Mouse (Mus musculus): ENCODE measurements at regions not wholly inside any gene's neighbourhood (a gene's known extent, or its start where the extent isn't known, plus 50 kb on each side); places are given as distances from the start of the nearest gene placed in this dataset.

DNA sequence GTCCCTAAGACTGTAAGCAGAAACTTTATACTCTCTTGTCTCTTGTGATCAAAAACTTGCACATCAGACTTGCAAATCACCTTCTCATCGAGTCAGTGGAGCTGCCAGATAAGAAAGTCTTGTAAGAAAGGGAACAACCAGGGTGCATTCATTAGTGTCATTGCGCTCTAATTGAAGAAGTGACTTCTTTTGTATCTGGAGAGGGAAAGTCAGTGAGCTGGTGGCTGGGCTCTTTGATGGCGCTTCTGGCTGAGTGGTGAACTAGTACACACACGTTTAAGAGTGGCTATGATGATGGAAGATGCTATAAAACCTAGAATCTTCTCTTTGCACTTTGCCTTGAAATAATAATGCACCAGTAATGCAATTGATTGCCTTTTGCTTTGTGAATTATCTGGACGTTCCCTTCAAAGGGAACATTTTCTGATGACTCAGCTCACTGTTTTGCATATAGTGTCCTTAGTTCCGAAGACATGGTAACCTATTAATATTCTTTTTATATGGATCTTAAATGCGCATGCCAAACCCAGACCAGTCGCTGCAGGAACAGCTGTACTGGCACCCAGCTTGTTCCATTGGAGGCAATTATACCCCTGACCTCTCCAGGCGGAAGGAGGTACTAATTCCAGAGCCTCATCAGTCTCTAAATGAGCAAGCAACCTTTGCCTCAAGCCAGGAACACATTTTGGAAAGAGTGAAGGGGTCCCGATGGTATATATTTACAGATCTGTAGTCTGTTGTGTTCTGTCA lies 147.3 kb upstream of the Cdh6 start:
- H3K9me3 ChIP-seq (ENCODE audit: control insufficient read depth, low read length), result no peaks in the 10 kb centered on the region
- no peaks in the 10 kb centered on the region for H3K4me1 ChIP-seq (replicated peaks; ENCODE audit: control insufficient read depth, insufficient read depth, low read length)
- H3K9ac ChIP-seq (ENCODE audit: low read length), result no peak overlapping the region
- no peak for ATAC-seq (ENCODE audit: low read depth)
- 73% methylated on average over 10 of the region's 10 CpGs for WGBS
- H3K4me3 ChIP-seq (ENCODE audit: low read length), result no peak overlapping the region
- H3K36me3 ChIP-seq (ENCODE audit: control insufficient read depth, insufficient read depth, low read length), result no peaks in the 10 kb centered on the region
- H3K4me2 ChIP-seq (ENCODE audit: low read depth, low read length), result no peak overlapping the region
- H3K27me3 ChIP-seq (ENCODE audit: control insufficient read depth, insufficient read depth, low read depth, low read length), result no peaks in the 10 kb centered on the region
- H3K27ac ChIP-seq (ENCODE audit: low read length), result no peak overlapping the region

DNA sequence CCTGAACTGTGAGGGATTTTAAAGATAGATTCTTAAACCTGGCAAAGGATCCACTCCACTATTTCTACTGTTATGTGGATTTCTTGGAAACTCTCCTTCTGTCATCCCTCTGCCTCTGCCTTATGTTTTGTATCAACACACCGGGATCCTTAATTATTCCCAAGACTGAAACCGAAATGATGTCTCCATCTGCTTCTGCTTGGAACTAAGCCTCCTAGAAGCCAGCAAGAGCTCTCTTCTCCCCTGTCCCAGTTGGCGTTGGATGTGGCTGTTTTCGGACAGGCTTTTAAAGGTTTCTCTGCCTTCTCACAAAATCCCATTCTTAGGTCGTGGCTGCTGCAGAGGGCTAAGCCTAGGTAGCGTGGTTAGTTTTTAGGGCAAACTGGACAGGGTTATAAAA lies 131.1 kb upstream of the Cdh6 start:
- Histone ChIP-seq H3K4me1 (replicated peaks; ENCODE audit: control insufficient read depth, insufficient read depth, low read length) (no peaks in the 10 kb centered on the region), H3K4me2 (ENCODE audit: low read depth, low read length) (no peak overlapping the region), H3K36me3 (ENCODE audit: control insufficient read depth, insufficient read depth, low read length) (no peaks in the 10 kb centered on the region), H3K9ac (ENCODE audit: low read length) (no peak overlapping the region), H3K9me3 (ENCODE audit: control insufficient read depth, low read length) (no peaks in the 10 kb centered on the region), H3K4me3 (ENCODE audit: low read length) (no peak overlapping the region), H3K27ac (ENCODE audit: low read length) (no peak overlapping the region), H3K27me3 (ENCODE audit: control insufficient read depth, insufficient read depth, low read depth, low read length) (no peaks in the 10 kb centered on the region)
- 79% methylated on average over 6 of the region's 6 CpGs for WGBS
- ATAC-seq (ENCODE audit: low read depth), result no peak

DNA sequence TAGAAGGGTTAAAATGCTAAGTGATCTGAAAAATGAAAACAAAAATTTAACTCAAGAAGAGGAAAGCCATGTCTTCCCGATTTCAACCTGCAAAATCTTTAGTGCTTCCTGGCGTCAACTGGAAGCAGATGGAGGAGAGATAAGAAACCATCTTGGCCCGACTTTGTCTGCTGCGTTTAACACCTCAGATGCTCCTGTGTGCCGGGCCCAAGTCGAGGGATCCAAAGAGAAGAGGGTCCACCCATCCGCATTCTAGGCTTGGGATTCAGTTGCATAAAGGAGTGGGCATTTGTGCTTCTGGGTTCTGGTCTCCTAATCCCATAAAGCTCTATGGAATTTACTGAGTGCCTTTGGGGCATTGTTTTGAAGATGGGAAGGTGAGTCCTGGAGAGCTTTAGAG lies 130.0 kb upstream of the Cdh6 start:
- Histone ChIP-seq H3K4me1 (replicated peaks; ENCODE audit: control insufficient read depth, insufficient read depth, low read length) (no peaks in the 10 kb centered on the region), H3K9ac (ENCODE audit: low read length) (no peak overlapping the region), H3K4me2 (ENCODE audit: low read depth, low read length) (no peak overlapping the region), H3K9me3 (ENCODE audit: control insufficient read depth, low read length) (no peaks in the 10 kb centered on the region), H3K27me3 (ENCODE audit: control insufficient read depth, insufficient read depth, low read depth, low read length) (no peaks in the 10 kb centered on the region), H3K4me3 (ENCODE audit: low read length) (no peak overlapping the region), H3K27ac (ENCODE audit: low read length) (no peak overlapping the region), H3K36me3 (ENCODE audit: control insufficient read depth, insufficient read depth, low read length) (no peaks in the 10 kb centered on the region)
- 70% methylated on average over 7 of the region's 7 CpGs for WGBS
- ATAC-seq (ENCODE audit: low read depth), result no peak

DNA sequence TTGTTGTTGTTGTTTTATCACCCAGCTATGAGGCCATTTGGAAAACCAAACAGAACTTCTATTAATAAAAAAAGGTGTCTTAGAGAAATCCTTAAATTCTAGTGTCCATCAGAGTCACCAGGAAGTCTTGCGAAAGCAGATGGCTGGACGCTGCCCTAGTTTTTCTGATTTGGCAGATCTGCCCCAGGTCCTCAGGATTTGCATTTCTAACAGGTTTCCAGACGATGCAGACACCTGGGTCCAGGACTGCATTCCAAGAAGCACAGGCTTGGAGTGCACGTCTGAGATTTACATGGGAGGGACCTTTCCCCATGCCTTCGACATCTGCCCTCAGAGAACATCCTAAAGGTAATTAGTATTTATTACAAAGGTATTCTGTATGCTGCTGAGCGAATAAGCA lies 129.2 kb upstream of the Cdh6 start:
- no peak overlapping the region for H3K4me3 ChIP-seq (ENCODE audit: low read length)
- no peaks in the 10 kb centered on the region for H3K27me3 ChIP-seq (ENCODE audit: control insufficient read depth, insufficient read depth, low read depth, low read length)
- no peak for ATAC-seq (ENCODE audit: low read depth)
- H3K36me3 ChIP-seq (ENCODE audit: control insufficient read depth, insufficient read depth, low read length), result no peaks in the 10 kb centered on the region
- H3K9ac ChIP-seq (ENCODE audit: low read length), result no peak overlapping the region
- H3K4me2 ChIP-seq (ENCODE audit: low read depth, low read length), result no peak overlapping the region
- whole genome bisulfite sequencing, result 81% methylated on average over 6 of the region's 6 CpGs
- H3K9me3 ChIP-seq (ENCODE audit: control insufficient read depth, low read length), result no peaks in the 10 kb centered on the region
- H3K4me1 ChIP-seq (replicated peaks; ENCODE audit: control insufficient read depth, insufficient read depth, low read length), result no peaks in the 10 kb centered on the region
- no peak overlapping the region for H3K27ac ChIP-seq (ENCODE audit: low read length)

DNA sequence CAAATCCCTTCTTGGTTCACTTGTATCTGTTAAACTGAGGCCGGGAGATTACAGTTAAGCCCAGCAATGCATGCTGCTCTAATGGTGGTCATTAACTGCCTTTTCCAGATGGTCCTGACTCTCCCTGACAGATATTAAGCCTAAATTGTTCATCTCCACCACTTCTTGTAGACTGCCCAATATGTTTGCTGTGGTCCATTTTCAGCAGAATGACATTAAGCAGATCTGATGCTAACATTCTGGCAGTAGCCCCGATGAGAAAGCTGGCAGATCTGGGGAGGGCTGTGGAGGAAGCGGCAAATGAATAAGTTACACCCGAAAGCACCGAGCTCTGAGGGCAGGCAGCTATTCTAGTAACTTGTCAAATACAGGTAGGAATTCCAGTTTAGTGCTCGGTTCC lies 123.5 kb upstream of the Cdh6 start:
- Histone ChIP-seq H3K4me1 (replicated peaks; ENCODE audit: control insufficient read depth, insufficient read depth, low read length) (no peaks in the 10 kb centered on the region), H3K27ac (ENCODE audit: low read length) (no peak overlapping the region), H3K4me3 (ENCODE audit: low read length) (no peak overlapping the region), H3K36me3 (ENCODE audit: control insufficient read depth, insufficient read depth, low read length) (no peaks in the 10 kb centered on the region), H3K4me2 (ENCODE audit: low read depth, low read length) (no peak overlapping the region), H3K9ac (ENCODE audit: low read length) (no peak overlapping the region), H3K27me3 (ENCODE audit: control insufficient read depth, insufficient read depth, low read depth, low read length) (no peaks in the 10 kb centered on the region), H3K9me3 (ENCODE audit: control insufficient read depth, low read length) (no peaks in the 10 kb centered on the region)
- 59% methylated on average over 6 of the region's 6 CpGs for WGBS
- no peak for ATAC-seq (ENCODE audit: low read depth)

DNA sequence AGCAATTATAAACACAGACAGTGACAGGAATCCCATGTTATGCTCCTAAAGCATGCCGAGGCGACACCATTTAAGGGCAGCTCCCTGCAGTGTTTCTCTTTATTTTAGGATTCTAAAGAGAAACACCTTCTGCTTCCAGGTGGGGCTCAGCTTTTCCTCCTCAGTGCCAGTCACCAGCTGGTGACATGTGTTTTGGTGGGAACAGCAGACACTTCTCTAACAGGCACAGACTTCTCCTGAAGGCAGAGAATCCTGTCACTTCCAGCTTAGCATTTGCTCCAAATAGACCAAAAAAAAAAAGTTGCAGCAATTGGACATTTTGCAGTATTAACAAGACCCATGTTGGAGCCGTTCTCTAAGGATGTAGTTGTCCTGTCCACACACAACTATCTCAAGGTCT lies 115.6 kb upstream of the Cdh6 start:
- no peak overlapping the region for H3K4me2 ChIP-seq (ENCODE audit: low read depth, low read length)
- H3K4me1 ChIP-seq (replicated peaks; ENCODE audit: control insufficient read depth, insufficient read depth, low read length), result no peaks in the 10 kb centered on the region; the same call in 1 of the 2 replicates
- 64% methylated on average over 3 of the region's 3 CpGs for WGBS
- no peaks in the 10 kb centered on the region for H3K36me3 ChIP-seq (ENCODE audit: control insufficient read depth, insufficient read depth, low read length)
- no peak overlapping the region for H3K4me3 ChIP-seq (ENCODE audit: low read length)
- no peak overlapping the region for H3K27ac ChIP-seq (ENCODE audit: low read length)
- ATAC-seq (ENCODE audit: low read depth), result no peak
- H3K27me3 ChIP-seq (ENCODE audit: control insufficient read depth, insufficient read depth, low read depth, low read length), result no peaks in the 10 kb centered on the region
- H3K9me3 ChIP-seq (ENCODE audit: control insufficient read depth, low read length), result no peaks in the 10 kb centered on the region
- no peak overlapping the region for H3K9ac ChIP-seq (ENCODE audit: low read length)

DNA sequence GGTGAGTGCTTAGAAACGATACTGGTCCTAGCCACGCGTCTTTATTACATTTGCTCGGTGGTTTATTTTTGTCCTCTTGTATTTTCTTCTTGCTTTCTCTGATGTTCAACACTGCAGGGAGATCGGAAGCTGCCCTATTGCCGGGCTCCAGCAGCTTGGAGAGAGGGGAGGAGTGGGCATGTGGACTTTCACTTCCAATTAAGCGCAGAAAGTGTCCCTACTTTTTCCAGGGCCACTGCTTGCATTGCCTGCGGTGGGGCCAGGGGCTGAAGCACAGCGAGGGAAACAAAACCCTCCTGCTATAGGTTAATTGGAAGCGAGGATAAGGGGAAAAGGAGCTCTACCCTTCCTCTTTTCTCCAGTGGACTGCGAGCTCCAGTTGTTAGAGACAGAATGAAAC lies 114.4 kb upstream of the Cdh6 start:
- Histone ChIP-seq H3K4me2 (ENCODE audit: low read depth, low read length) (no peak overlapping the region), H3K9me3 (ENCODE audit: control insufficient read depth, low read length) (no peaks in the 10 kb centered on the region)
- no peak for ATAC-seq (ENCODE audit: low read depth)

DNA sequence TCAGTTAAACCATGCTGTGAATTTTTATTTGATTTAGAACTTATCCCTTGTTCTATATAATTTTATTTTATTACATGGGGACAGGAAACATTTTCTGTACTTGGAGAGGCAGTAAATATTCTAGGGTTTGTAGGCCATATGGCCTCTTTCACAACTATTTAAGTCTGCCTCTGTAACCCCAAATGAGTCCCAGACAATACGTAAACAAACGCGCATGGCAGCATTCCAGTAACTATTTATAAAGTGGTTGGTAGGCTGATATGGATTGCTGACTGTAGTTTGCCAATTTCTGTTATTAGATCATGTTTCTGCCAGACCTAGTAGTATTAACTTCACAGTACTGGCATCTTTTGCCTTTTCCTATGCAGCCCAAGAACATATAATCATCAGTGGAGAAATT lies 111.9 kb upstream of the Cdh6 start:
- no peak overlapping the region for H3K9ac ChIP-seq (ENCODE audit: low read length)
- H3K27ac ChIP-seq (ENCODE audit: low read length), result no peak overlapping the region
- H3K4me1 ChIP-seq (replicated peaks; ENCODE audit: control insufficient read depth, insufficient read depth, low read length), result no peaks in the 10 kb centered on the region; the same call in 1 of the 2 replicates
- no peak overlapping the region for H3K4me3 ChIP-seq (ENCODE audit: low read length)
- no peaks in the 10 kb centered on the region for H3K36me3 ChIP-seq (ENCODE audit: control insufficient read depth, insufficient read depth, low read length)
- no peak overlapping the region for H3K4me2 ChIP-seq (ENCODE audit: low read depth, low read length)
- 36% methylated on average over 3 of the region's 3 CpGs for WGBS
- no peaks in the 10 kb centered on the region for H3K9me3 ChIP-seq (ENCODE audit: control insufficient read depth, low read length)
- H3K27me3 ChIP-seq (ENCODE audit: control insufficient read depth, insufficient read depth, low read depth, low read length), result no peaks in the 10 kb centered on the region
- peak; percentile 80 for ATAC-seq (ENCODE audit: low read depth)

More for the DNA sequence above, 114.4 kb upstream of the Cdh6 start:
- 69% methylated on average over 11 of the region's 11 CpGs for WGBS
- H3K4me1 ChIP-seq (replicated peaks; ENCODE audit: control insufficient read depth, insufficient read depth, low read length), result no peaks in the 10 kb centered on the region; the same call in 1 of the 2 replicates
- no peaks in the 10 kb centered on the region for H3K27me3 ChIP-seq (ENCODE audit: control insufficient read depth, insufficient read depth, low read depth, low read length)
- no peak overlapping the region for H3K4me3 ChIP-seq (ENCODE audit: low read length)
- no peaks in the 10 kb centered on the region for H3K36me3 ChIP-seq (ENCODE audit: control insufficient read depth, insufficient read depth, low read length)
- H3K9ac ChIP-seq (ENCODE audit: low read length), result no peak overlapping the region
- H3K27ac ChIP-seq (ENCODE audit: low read length), result no peak overlapping the region

DNA sequence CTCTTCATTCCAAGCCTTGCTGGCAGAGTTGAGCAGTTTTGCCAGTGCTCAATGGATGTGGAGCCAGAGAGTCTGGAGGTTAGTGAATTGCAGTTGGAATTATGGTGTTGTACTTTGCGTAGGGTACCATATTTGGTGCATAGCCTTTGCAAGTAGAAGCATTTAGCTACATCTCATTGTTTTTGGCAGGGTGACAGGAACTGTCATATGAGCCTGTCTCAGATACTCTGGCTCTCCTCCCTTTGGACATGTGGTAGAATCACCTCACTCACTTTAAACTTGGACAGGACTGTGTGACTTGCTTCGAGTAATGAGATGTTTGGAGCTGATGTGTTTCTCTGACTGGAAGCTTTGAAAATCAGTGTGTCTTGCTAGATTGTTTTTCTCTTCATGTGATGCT lies 110.7 kb upstream of the Cdh6 start:
- Histone ChIP-seq H3K9ac (ENCODE audit: low read length) (no peak overlapping the region), H3K36me3 (ENCODE audit: control insufficient read depth, insufficient read depth, low read length) (no peaks in the 10 kb centered on the region), H3K9me3 (ENCODE audit: control insufficient read depth, low read length) (no peaks in the 10 kb centered on the region), H3K4me3 (ENCODE audit: low read length) (no peak overlapping the region), H3K27ac (ENCODE audit: low read length) (no peak overlapping the region), H3K4me1 (replicated peaks; ENCODE audit: control insufficient read depth, insufficient read depth, low read length) (no peaks in the 10 kb centered on the region; the same call in 1 of the 2 replicates), H3K4me2 (ENCODE audit: low read depth, low read length) (no peak overlapping the region), H3K27me3 (ENCODE audit: control insufficient read depth, insufficient read depth, low read depth, low read length) (no peaks in the 10 kb centered on the region)
- peak; percentile 86 for ATAC-seq (ENCODE audit: low read depth)
- WGBS, result 60% methylated on average over 2 of the region's 2 CpGs

DNA sequence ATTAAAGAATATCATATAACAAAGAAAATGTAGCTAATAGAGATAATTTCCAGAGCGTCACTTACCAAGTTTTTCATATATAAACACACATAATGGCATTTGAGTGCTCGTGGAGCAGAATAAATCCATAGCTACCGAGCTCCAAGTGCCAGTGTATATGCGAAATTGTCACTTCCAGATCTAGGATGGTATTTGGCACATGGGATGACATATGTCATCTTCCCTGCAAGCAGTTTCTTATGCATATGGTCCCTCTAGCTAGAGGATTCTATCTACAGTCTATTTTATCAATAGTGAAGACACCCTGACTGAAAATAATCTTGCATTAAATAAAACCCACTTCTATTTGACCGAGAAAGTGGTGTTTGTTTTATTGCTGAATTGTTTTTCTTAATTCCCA lies 109.6 kb upstream of the Cdh6 start:
- H3K4me3 ChIP-seq (ENCODE audit: low read length), result no peak overlapping the region
- no peak overlapping the region for H3K27ac ChIP-seq (ENCODE audit: low read length)
- H3K4me2 ChIP-seq (ENCODE audit: low read depth, low read length), result no peak overlapping the region
- no peaks in the 10 kb centered on the region for H3K36me3 ChIP-seq (ENCODE audit: control insufficient read depth, insufficient read depth, low read length)
- whole genome bisulfite sequencing, result 73% methylated on average over 5 of the region's 5 CpGs
- no peaks in the 10 kb centered on the region for H3K9me3 ChIP-seq (ENCODE audit: control insufficient read depth, low read length)
- no peak for ATAC-seq (ENCODE audit: low read depth)
- no peak overlapping the region for H3K9ac ChIP-seq (ENCODE audit: low read length)
- H3K27me3 ChIP-seq (ENCODE audit: control insufficient read depth, insufficient read depth, low read depth, low read length), result no peaks in the 10 kb centered on the region
- H3K4me1 ChIP-seq (replicated peaks; ENCODE audit: control insufficient read depth, insufficient read depth, low read length), result no peaks in the 10 kb centered on the region; the same call in 1 of the 2 replicates
